Mouse (Mus musculus) forebrain, embryonic 11.5 days (tissue): ENCODE results near the gene Mfap1b. TPM values are rescaled to one million over a fixed set of nuclear protein-coding genes. Genes with fewer than 3 reads are reported as not detected.
A peak's percentile ranks its signal among the peaks of the same experiment; 100 is the strongest.

Source experiments
- ATAC-seq: fragments of 200-750 bp; cut with Nextera tagmentation; replicated peaks from 2 replicates; pipeline ENCODE4 v1.8.0; 2017; ENCODE audit warnings: moderate TSS enrichment; ENCODE audit not compliant: low FRiP score
- DNase-seq: peaks from one replicate; pipeline ENCODE4 v3.0.0-alpha.2; 2017; ENCODE audit warnings: low spot score
- H3K27ac ChIP-seq: fragments of 300-500 bp; sonication (generic); 2 replicates; pipeline ENCODE4 v1.5.1; 2014; ENCODE audit warnings: low read depth, low read length
- H3K27me3 ChIP-seq: fragments of 300-500 bp; sonication (generic); 2 replicates; pipeline ENCODE4 v1.6.1; 2014; ENCODE audit warnings: mild to moderate bottlenecking, low read length, mixed read lengths; ENCODE audit not compliant: control insufficient read depth, insufficient read depth
- H3K36me3 ChIP-seq: fragments of 300-500 bp; sonication (generic); 2 replicates; pipeline ENCODE4 v1.6.1; 2014; ENCODE audit warnings: mild to moderate bottlenecking, low read length, moderate library complexity, mixed read lengths; ENCODE audit not compliant: control insufficient read depth, insufficient read depth
- H3K4me1 ChIP-seq: fragments of 300-500 bp; sonication (generic); replicated peaks from 2 replicates; pipeline ENCODE4 v1.6.1; 2014; ENCODE audit warnings: low read length, mixed read lengths; ENCODE audit not compliant: control insufficient read depth, insufficient read depth
- H3K4me2 ChIP-seq: fragments of 300-500 bp; sonication (generic); 2 replicates; pipeline ENCODE4 v1.6.1; 2014; ENCODE audit warnings: low read depth, mild to moderate bottlenecking, low read length, moderate library complexity, mixed read lengths; ENCODE audit not compliant: severe bottlenecking
- H3K4me3 ChIP-seq: fragments of 300-500 bp; sonication (generic); 2 replicates; pipeline ENCODE4 v1.5.1; 2014; ENCODE audit warnings: low read depth, low read length
- H3K9ac ChIP-seq: fragments of 300-500 bp; sonication (generic); 2 replicates; pipeline ENCODE4 v1.6.1; 2014; ENCODE audit warnings: low read length
- H3K9me3 ChIP-seq: fragments of 300-500 bp; sonication (generic); 2 replicates; pipeline ENCODE4 v1.6.1; 2016; ENCODE audit warnings: low read length, mixed read lengths; ENCODE audit not compliant: control insufficient read depth
- WGBS: fragments of 180-500 bp; shearing (Covaris S2); extraction: QIAGEN DNeasy Blood & Tissue Kit; methylation state at CpG from one replicate; pipeline ENCODE4 v1.1.7; 2014; 5-methylcytosine and 5-hydroxymethylcytosine counted together
- polyA plus RNA-seq: library from polyadenylated mRNA; unstranded; fragments of >200 nt; fragmentation: Nextera tagmentation; extraction: Ambion mirVana; gene quantifications from 2 replicates; pipeline ENCODE4 v1.2.1, GENCODE M21; 2014

The Mfap1b gene
- polyA plus RNA-seq, 1 experiment from 2014 or later: 64.1 TPM

- no peaks in the 10 kb centered on the region for H3K9me3 ChIP-seq
- WGBS: 85% methylated on average over 5 of the region's 5 CpGs
- H3K4me1 ChIP-seq: peaks cover 13% of the 10 kb centered on the region
- ATAC-seq (no peak), DNase-seq (no peak)
- H3K4me2 ChIP-seq: no peak overlapping the region
- no peak overlapping the region for H3K4me3 ChIP-seq
- H3K9ac ChIP-seq: no peak overlapping the region
- H3K27ac ChIP-seq: no peak overlapping the region
- H3K27me3 ChIP-seq: no peaks in the 10 kb centered on the region
- no peaks in the 10 kb centered on the region; the same call in none of the 2 replicates for H3K36me3 ChIP-seq
Measured at GRCm38 (mm10) chr2:121455534-121455933, 18.3 kb downstream of the Mfap1b start.

DNA sequence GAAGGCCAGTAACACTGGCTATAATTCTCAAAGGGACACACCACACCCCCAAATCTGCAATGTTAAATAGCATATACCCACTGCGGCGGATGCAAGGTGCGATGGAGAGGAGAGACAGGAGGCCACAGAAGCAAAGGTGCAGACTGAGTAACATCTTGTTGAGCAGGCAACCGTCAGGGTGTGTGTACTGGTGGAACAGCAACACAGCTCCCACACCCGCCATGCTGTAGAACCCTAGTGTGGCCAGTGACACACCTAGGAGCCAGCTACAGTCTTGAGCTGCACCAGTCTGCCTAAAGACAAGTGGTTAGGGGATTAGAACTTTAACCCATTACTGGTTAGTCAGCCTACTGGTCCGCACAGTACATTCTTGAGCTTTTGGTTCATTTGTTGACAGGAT lies 19.9 kb downstream of the Mfap1b start:
- Histone ChIP-seq H3K4me2 (no peak overlapping the region), H3K27me3 (no peaks in the 10 kb centered on the region), H3K36me3 (no peaks in the 10 kb centered on the region; the same call in none of the 2 replicates), H3K27ac (no peak overlapping the region), H3K4me3 (no peak overlapping the region), H3K4me1 (peaks cover 17% of the 10 kb centered on the region), H3K9ac (no peak overlapping the region), H3K9me3 (no peaks in the 10 kb centered on the region)
- DNase-seq: no peak
- no peak for ATAC-seq
- 89% methylated on average over 6 of the region's 6 CpGs for WGBS

GRCm38 (mm10) chr2:121452990-121453389 lies 20.9 kb downstream of the Mfap1b start, which contains the start of gene Hypk:
TSS of gene Hypk (plus strand) at chr2:121453290.
- WGBS: 90% methylated on average over 4 of the region's 4 CpGs
- Histone ChIP-seq H3K9me3 (no peaks in the 10 kb centered on the region), H3K4me3 (no peak within 1 kb of the TSS)

GRCm38 (mm10) chr2:121452361-121452760 lies 21.5 kb downstream of the Mfap1b start:
- Histone ChIP-seq H3K36me3 (no peaks in the 10 kb centered on the region; the same call in none of the 2 replicates), H3K27ac (no peak overlapping the region), H3K27me3 (no peaks in the 10 kb centered on the region), H3K9ac (no peak overlapping the region), H3K4me3 (no peak overlapping the region), H3K4me1 (peaks cover 11% of the 10 kb centered on the region), H3K9me3 (no peaks in the 10 kb centered on the region), H3K4me2 (no peak overlapping the region)
- no peak for DNase-seq
- no peak for ATAC-seq
- 83% methylated on average over 4 of the region's 4 CpGs for WGBS

More at GRCm38 (mm10) chr2:121452990-121453389, 20.9 kb downstream of the Mfap1b start, which contains the start of gene Hypk:
- no peaks in the 10 kb centered on the region; the same call in none of the 2 replicates for H3K36me3 ChIP-seq
- DNase-seq (no peak), ATAC-seq (no peak)
- peaks cover 16% of the 10 kb centered on the region for H3K4me1 ChIP-seq
- no peak within 1 kb of the TSS for H3K4me2 ChIP-seq
- no peak within 1 kb of the TSS for H3K9ac ChIP-seq
- H3K27me3 ChIP-seq: no peaks in the 10 kb centered on the region
- no peak within 1 kb of the TSS for H3K27ac ChIP-seq

DNA sequence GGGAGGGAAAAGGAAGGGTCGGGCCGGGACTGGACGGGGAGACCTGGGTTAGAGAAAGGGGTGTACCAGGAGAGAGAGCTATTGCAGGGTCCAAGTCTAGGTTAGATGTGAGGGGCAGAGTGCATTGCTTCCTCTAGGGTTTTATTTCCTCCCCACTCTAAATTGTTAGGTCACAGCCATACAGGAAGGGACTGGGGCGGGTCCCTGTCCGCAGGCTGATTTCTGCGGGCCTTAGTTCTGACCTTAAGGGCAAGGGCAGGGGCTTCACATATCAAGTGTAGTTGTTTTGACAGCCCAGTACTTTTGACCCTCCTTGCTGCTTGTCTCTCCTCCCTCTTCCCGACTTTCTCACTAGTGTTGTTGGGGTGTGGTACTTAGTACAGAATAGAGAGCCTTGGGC lies 23.8 kb downstream of the Mfap1b start:
- no peaks in the 10 kb centered on the region for H3K27me3 ChIP-seq
- H3K4me1 ChIP-seq: peaks cover 8% of the 10 kb centered on the region
- H3K4me3 ChIP-seq: peak overlapping the region; percentile 99
- H3K9ac ChIP-seq: peak overlapping the region; percentile 95
- 5% methylated on average over 7 of the region's 7 CpGs for WGBS
- no peak for DNase-seq
- H3K4me2 ChIP-seq: peak overlapping the region; percentile 94
- H3K36me3 ChIP-seq: no peaks in the 10 kb centered on the region; the same call in none of the 2 replicates
- H3K9me3 ChIP-seq: no peaks in the 10 kb centered on the region
- H3K27ac ChIP-seq: peak overlapping the region; percentile 82; the same call in 1 of the 2 replicates
- peak; percentile 1; the same call in 1 of the 2 replicates for ATAC-seq

DNA sequence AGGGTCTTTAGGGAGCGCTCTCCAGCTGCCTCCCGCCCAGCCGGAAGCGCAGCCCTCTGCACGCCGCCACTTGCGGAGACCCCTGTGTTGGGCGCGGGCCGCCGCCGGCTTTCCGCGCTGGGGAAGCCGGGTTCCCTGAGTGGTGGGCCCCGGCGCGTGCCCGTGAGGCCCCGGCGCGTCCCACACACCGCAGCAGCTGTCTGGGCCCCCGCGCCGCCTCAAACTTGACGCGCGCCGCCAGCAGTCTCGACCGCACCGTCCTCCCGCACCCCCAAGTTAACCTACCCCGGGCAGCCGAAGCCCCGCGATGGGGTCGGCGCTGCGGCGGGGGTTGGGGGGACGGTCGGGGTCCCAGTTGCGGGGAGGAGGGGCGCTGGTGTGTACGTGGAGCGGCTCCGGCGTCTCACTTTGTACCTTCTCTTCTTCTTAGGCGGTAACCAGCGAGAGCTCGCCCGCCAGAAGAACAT lies 24.3 kb downstream of the Mfap1b start:
- Histone ChIP-seq H3K9me3 (no peaks in the 10 kb centered on the region), H3K36me3 (no peaks in the 10 kb centered on the region; the same call in none of the 2 replicates), H3K4me1 (peaks cover 8% of the 10 kb centered on the region), H3K27ac (peak overlapping the region; percentile 82), H3K27me3 (no peaks in the 10 kb centered on the region), H3K9ac (peak overlapping the region; percentile 95), H3K4me2 (peak overlapping the region; percentile 94), H3K4me3 (peak overlapping the region; percentile 99)
- DNase-seq (no peak), ATAC-seq (peak; percentile 66)
- WGBS: under 1% methylated on average over 52 of the region's 54 CpGs

DNA sequence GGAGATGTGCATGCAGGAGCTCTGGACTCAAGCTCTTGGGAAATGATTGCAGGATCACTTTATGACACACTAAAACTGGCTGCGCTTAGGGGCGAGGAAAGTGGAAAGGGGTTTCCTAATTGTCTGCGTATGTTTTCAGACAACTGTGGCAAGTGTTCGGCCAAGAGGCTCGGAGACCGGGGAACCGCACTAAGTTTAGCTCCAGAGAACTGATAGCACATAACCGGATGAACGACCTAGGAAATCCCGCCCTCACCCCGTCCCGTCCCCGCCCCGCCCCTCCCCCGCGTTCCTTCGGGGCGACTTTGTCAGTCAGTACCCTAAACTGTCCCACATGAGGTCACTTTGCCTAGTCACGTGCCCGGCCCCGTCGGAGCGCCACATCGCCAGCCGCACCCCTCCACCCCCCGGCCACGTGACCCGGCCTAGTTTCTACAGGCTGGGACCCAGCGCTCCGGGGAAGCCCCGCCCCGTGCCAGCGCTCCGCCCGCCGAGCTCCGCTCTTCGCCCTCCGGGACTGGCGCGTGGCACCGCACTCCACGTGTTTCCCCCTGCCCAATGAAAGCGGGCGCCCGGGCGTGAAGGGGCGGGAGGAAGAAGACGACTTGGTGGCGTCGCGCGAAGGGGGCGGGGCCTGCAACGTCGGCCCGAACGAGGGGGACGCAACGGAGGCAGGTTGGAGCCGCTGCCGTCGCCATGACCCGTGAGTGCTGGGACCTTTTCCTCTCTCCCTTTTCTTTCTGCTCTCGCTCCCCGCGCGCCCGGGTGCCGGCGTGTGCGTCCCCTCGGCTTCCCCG lies 24.9 kb downstream of the Mfap1b start, which contains the start of gene Serf2:
Gene Serf2, plus strand, starts transcription at position 457 of the 797 bp plus-strand sequence.
- H3K9ac ChIP-seq: peak within 1 kb of the TSS; percentile 95
- H3K4me2 ChIP-seq: peak within 1 kb of the TSS; percentile 94
- peak within 1 kb of the TSS; percentile 99 for H3K4me3 ChIP-seq
- H3K27me3 ChIP-seq: no peaks in the 10 kb centered on the region
- H3K9me3 ChIP-seq: no peaks in the 10 kb centered on the region
- DNase-seq (peak; percentile 100), ATAC-seq (peak; percentile 99)
- under 1% methylated on average over 72 of the region's 74 CpGs for WGBS
- H3K27ac ChIP-seq: peak within 1 kb of the TSS; percentile 82
- no peaks in the 10 kb centered on the region; the same call in none of the 2 replicates for H3K36me3 ChIP-seq
- peaks cover 8% of the 10 kb centered on the region for H3K4me1 ChIP-seq

DNA sequence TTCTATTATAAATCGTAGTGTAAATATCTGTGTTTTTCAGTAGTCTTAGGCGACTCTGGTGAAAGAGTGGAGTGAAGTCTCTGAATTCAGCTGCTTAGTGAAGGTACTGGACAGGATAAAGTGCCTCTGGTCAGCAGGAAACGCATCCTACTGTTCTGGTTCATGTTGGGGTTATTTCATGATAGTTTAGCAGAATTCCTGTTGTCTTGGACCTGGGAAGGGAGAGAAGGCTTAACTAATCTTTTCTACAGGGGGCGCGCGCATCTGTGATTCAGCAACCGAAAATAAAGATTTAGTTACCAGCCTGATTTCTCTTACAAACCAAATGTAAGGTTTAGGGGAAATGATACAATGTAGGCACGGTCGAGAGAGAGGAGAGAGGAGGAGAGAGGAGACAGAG lies 25.7 kb downstream of the Mfap1b start:
- ATAC-seq (no peak), DNase-seq (no peak)
- Histone ChIP-seq H3K9ac (peak overlapping the region; percentile 66; the same call in 1 of the 2 replicates), H3K36me3 (no peaks in the 10 kb centered on the region; the same call in none of the 2 replicates), H3K9me3 (no peaks in the 10 kb centered on the region), H3K27ac (peak overlapping the region; percentile 75; the same call in 1 of the 2 replicates), H3K4me3 (peak overlapping the region; percentile 99), H3K4me2 (peak overlapping the region; percentile 86), H3K4me1 (peaks cover 8% of the 10 kb centered on the region), H3K27me3 (no peaks in the 10 kb centered on the region)
- WGBS: 16% methylated on average over 9 of the region's 9 CpGs
